Mouse (Mus musculus): ENCODE measurements at regions not wholly inside any gene's neighbourhood (a gene's known extent, or its start where the extent isn't known, plus 50 kb on each side); places are given as distances from the start of the nearest gene placed in this dataset.

DNA sequence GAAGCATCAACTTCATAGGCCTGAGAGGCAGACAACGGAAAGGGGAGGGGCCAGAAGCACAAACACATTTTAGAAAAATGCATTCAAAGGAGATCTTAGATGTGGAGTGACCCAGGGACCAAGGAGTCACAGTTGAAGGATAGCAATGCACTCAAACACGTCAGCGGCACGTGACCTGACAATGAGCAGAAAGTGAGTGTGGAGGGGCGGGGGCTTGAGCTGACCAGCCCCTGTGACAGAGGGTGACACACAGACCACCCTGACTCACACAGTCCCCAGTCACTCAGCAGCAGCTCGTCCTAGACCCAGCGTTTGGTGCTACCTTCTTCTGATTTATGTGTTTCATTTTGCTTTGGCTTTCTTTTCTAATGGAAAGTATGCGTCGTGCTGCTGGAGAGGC is 1111.5 kb downstream of the Synb start:
- TF ChIP-seq CTCF (conservative IDR thresholded peaks at IDR 0.05; ENCODE audit: insufficient read depth, insufficient read length, low read depth, low read length) (no peak), POLR2A (IDR thresholded peaks at IDR 0.05; ENCODE audit: low read depth, low read length) (no peak)
